Mouse (Mus musculus): ENCODE results near the gene Uncx.
"Not testable (repeated sequence)": the region's sequence is repeated elsewhere in the genome, so short reads cannot be mapped to it uniquely, and the experiment has no call there.

Uncx gene

DNA sequence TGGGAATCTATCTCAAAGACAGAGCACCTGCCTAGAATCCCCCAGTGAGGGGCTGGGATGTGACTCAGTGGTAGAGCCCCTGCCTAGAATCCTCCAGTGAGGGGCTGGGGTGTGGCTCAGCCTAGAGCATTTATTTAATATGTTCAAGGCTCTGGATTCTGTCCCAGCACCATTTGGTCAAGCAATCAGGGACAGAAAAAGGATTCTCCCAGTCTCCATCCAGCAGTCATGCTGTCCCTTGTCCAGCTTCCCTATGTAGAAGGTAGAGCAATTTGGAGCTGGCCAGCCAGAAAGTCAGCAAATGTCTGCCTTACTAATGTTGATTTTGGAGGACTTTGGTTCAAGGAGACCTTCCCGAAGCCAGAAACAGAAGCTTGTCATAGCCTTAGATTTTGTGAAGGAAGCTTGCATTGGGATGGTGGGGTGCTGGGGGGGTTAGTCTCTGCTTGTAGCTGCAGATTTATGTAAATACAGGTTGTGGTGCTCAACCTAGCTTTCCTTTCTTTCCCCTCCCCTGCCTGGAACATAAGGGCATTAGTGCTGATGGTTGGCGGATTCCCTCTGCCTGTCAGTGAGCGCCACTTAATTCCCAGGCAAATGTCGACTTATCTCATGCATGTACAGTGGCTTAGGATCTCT is 18.2 kb downstream of the Uncx start:
- no peak for DNase-seq (ENCODE audit: low spot score)

DNA sequence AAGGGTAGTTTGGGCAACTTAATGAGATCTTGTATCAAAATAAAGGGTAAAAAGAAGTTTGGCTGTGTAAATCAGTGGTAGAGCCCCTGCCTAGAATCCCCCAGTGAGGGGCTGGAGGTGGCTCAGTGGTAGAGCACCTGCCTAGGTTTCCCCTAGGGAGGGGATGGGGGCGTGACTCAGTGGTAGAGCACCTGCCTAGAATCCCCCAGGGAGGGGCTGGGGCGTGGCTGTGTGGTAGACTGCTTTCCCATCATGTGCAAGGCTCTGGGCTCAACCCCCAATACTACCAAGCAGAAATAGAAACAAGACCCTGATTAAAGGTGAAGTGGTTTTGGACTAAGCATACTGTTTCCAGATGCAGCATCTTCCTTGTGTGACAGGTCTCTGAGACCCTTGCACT is 21.4 kb downstream of the Uncx start:
- DNase-seq (ENCODE audit: low spot score) = no peak

DNA sequence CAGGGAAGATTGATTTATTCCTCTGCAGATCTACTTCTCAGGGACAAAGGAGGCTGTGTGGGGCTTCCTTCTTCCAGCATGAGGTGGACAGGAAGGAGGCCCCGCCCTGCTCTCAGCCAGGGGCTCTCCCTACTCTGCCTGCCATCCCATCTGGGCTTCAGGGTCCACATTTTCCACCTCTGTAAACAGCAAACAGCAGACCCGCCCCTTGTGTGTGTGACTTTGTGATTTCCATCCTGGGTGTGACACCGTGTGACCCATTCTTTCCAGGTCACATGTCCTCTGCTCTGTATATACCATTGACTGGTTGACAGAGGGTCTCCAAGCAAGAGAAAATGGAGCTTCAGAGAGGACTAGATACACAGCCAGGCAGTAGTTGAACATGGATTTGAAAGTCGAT is 22.2 kb downstream of the Uncx start:
- DNase-seq (ENCODE audit: low spot score) = no peak

DNA sequence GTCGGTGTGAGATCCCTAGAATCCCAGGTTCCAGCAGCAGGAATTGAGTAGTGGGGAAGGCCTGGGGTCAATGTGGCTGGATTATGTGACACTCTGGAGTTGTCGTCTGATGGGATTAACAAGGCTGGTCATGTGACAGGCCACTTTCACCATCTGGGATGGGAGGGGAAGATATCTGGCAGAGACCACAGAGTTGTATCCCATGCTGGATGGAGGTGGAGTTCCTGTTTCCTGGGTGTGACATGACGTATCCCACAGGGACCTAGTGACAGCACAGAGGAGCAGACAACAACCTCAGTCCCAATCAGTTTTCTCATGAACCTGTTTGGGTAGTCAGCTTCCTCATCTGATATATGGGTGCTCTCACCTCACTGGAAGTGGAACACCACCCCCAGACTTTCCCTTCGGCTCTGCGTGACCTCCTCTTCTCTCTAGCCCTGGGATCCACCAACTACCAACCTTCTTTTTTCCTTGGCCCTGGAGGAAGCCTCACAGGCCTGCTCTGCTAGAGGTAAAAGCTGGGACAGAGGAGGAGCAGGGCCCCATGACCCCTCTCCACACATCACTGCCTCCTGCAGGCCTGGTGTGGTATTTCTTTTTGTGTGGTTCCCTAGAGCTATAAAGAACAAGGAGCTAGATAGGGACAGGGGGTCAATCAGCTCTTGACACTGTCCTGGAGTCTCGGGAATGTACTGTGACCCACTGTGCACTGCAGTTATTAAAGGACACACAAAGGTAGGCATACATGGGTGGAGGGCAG is 23.5 kb downstream of the Uncx start:
- DNase-seq (ENCODE audit: low spot score) = no peak

DNA sequence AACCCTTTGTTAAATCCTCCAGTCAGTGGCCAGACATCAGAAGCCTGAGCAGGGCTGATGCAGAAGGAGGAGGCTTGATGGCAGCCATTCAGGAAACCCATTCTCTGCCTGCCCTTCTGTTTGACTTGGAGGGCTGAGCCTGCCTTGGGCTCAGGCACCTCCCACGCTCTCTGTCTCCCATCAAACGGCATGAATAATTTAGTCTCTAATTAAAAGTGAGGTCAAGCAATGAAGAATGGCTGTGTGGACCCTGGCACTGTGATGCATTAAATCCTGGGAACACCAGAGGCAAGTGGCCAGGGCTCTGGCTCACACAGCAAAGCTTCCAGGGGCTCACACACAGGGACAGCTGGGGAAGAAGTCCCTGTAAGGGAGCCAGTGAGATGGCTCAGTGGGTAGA is 24.8 kb downstream of the Uncx start:
- DNase-seq (ENCODE audit: low spot score) = no peak

DNA sequence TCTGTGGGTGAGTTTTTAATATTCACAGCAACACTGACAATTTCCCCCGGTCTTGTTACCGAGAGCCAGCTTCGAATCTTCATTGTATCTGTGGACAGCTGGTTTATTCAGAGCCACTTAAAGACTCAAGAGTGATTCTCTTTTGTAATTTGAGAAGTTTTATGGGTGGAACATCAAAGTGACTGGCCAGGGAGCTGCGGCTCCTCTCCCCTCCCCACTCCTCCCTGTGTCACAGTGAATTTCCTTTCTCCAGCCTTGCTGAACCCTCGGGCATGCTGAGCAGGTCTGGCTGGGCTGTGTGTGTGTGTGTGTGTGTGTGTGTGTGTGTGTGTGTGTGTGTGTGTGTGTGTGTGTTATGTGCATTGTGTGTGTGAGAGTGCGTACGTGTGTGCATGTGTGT is 29.2 kb downstream of the Uncx start:
- no peak for DNase-seq (ENCODE audit: low spot score)

DNA sequence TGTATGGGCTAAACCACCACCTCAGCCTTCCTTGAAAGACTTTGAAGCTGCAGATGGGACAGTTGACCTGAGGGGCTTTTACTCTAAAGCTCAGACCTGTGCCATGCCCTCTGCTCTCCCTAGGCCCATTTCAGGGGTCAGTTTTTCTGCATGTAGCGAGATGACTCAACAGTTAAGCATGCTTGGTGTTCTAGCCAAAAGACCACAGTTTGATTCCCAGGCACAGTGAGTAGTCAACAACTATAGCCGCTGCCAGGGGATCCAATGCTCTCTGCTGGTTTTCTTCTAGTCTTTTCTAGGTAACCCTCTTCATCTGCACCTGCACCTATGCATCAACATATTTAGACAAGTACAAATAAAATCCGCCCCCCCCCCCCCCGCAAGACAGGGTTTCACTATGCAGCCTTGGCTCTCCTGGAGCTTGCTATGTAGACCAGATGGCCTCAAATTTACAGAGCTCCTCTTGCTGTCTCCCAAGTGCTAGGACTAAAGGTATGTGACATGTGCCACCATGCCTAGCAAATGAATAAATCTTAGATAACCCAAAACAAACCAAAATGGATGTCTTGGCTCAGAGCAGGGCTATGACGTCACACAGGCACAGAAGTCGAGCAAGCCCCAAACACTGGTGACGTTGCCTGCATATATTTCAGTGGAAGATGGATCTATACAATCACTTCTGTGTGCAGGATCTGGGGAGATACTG is 30.5 kb downstream of the Uncx start:
- no peak for DNase-seq (ENCODE audit: low spot score)

DNA sequence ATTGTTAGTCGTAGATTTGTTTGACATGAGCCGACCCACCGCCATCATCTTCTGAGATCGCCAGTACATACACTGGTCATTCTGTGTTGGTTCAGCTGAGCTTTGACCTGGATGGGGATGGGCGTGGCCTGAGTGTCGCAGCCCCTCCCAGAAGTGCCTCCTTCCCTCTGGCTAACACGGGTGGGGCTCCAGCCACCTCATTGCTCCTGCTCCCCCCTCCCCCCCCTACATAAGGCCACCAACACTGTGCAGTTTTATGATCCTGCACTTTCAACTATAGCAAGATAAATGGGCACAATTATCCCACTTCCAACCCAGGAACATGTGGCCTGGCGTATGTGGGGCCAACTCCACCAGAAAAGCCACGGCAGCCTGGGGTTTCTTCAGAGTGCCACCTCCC is 31.8 kb downstream of the Uncx start:
- no peak for DNase-seq (ENCODE audit: low spot score)

DNA sequence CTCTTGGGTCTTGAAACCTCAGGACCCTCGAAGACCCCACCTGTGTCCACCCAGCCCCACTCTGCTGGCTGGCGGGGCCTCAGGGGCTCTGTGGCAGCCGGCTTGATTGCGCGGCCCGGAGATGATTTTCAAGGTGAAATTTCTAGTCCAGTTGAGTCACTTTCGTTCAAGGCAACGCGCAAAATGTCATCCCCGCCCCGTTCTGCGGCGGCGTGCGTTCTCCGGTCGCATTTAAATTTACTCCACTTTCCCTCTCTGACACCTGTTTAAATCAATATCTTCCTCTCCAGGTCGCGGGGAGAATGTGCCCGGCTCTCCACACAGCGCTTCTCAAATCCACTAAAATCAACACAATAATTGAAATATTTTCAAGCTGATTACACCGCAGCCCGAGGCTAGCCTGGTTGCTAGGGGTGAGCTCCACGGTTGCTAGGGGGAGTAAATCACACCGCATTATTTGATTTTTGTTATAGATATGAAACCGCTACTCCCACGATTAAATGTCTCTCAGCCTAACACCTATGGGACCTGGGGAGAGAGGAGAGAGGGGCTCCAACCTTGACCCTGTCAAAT is 37.0 kb downstream of the Uncx start:
- no peak for DNase-seq (ENCODE audit: low spot score)

DNA sequence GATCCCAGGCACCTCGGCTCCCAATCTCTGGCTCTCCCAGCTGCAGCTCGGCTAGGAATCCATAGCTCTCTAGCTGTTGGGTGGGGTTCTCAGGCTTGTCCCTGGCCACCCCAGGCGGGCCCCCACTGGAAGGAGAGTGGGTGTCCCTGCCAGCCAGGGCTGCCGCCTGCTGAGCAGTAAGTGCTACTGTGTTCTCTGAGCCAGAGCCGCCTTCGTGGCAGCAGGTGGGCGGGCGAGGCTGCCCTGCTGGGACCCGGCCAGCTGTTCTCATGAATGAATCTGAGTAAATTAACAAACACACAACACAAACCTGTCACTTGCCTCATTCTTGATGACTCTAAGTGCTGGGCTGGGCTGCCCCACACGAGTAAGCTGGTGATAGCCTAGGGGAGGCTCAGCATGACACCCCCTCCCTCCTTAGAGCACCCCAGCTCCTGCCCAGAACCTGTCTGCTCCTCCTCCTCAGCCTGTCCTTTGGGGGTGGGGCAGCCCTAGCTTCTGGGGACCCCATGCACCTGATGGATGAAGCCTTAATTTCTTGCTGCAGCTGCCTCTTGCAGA is 38.1 kb downstream of the Uncx start:
- no peak for DNase-seq (ENCODE audit: low spot score)

DNA sequence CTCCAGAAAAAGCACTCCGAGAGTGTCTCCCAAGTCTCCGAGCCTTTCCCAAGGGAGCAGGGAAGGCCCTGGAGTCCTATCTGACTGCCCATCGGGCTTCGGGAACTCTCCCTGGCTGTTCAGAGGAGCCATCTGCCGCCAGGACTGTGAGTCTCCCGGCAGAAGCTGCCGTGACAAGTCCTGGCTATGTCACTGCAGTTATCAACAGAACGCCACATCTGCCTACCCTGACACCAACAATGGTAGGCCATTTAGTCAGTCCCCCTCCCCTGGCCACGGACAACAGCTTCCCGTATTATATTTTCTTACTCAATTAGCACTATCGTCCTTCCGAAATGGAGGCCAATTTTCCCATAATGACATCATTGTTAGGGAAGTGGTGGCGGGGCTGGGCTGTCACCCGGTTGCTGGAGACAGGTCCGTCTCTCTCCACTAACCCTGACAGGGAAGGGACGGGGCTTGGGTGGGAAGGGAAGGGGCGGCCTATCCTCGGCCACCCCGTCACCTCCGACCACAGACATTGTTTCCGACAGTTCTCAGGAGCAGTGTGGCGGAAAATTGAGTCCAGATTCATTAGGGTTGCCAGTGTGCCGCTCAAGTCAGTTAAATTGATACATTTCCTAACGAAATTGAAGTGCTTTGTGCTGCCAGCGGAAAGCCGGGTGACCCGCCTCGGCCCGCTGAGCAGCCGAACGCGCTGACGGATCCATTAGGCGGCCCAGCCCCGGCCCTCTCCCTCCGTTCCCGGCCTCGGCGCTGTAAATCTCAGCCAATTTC is 41.9 kb downstream of the Uncx start:
- DNase-seq (ENCODE audit: low spot score) = no peak

DNA sequence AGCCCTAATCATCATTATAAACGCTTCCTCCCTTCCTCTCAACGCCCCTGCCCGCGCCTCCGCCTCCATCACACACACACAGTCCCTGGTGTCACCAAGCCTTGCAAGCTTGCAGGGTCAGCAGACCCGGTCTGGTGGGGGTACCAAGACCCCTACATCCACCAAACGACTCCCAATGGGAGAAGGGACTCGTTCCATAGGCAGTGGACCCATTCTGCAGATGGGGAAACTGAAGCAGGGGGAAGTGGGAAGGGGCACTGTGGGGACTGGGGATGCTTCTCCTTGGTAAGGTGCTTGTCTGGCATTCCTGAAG is 42.4 kb downstream of the Uncx start:
- DNase-seq (ENCODE audit: low spot score) = no peak

DNA sequence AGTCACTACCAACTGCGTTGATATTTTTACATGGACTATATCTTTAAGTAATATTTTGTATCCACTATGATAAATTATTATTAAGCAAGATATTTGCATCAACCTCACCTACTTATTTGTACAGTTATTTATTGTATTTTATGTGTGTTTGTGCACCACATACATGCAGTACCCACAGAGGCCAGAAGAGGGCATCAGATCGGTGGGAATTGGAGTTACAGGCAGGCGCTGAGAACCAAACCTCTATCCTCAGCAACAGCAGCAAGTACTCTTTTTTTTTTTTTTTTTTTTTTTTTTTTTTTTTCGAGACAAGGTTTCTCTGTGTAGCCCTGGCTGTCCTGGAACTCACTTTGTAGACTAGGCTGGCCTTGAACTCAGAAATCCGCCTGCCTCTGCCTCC is 44.2 kb downstream of the Uncx start:
- not testable (repeated sequence) for DNase-seq (ENCODE audit: low spot score)

DNA sequence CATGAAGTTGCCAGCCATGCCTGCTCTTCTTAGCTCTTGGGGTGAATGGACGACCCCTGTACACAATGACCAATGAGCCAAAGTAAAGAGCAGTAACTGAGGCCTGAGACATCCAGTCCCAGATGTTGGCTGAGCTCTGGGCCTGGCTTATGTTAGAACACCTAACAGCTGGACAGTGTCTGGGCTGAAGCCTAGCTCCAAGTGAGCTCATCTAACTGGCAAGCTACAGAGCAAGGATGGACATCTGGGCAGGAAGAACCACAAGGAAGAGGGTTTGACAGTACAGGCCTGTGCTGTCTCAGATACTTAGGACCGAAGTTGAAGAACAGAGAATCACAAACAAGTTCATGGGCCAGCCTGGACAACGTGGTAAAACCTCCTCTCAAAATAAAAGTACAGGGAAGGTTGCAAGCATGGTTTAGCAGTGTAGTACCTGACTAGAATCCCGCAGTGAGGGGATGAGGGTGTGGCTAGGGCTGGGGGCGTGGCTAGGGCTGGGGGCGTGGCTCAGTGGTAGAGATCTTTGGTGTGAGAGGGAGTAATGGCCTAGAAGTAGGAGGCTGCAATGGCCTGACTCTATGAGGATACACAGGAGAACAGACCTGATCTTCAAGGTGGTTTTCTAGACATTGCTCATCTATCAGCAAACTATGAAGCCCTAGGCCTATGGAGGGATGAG is 47.5 kb downstream of the Uncx start:
- DNase-seq (ENCODE audit: low spot score) = not testable (repeated sequence)

DNA sequence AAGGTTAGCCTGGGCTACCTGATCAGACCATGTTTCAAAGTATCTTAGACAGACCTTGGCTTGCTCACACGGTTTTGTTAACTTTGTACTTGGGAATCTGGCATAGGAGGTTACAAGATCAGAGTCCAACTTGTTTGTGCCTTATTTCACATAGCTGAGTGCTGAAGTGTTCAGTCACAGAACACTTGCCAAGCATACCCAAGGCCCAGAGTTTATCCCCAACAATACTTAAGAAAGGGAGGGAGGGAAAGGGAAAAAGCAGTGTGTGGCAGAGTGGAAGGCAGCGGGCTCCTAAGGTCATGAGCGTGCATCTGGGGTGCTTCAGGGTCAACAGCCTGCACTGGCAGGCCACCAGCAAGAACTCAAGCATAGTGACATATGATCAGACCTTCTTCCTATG is 48.7 kb downstream of the Uncx start:
- DNase-seq (ENCODE audit: low spot score) = no peak

DNA sequence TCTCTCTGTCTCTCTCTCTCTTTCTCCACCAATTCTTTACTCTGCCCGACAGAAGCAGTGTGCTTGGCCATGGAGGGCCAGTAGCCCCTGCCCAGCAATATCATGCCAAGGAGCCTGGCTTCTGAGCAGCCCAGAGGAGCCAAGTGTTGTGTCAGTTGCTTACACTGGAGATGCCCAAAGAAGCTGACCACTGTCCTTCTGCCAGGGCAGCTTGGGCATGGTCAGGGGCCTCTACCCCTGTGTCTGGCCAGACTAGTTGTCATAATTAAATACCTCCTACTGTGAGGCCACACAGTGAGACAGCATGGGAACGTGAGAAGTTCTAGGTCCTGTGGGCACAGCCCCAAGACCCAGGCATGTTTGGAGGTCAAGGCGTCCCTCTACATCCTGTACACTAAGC is 49.6 kb downstream of the Uncx start:
- no peak for DNase-seq (ENCODE audit: low spot score)

DNA sequence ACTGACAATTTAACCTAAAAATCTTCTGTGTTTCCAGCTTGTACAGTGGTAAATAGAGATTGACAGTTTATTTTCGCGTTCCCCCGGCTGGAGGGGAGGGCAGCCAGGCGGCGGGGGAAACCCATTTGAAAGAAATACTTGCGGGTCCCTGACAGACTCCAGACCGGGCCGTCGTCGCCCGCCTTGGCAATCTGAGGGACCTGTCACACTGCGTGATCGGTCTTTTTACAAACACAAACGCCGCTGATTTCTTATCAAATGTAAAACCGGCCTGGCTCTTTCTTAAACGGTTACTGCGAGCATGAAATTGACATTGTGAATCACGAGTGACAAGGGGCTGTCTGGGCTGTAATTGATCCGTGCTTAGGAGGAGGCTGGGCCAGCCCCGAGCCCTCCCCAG is 50.5 kb downstream of the Uncx start:
- DNase-seq (ENCODE audit: low spot score) = no peak

DNA sequence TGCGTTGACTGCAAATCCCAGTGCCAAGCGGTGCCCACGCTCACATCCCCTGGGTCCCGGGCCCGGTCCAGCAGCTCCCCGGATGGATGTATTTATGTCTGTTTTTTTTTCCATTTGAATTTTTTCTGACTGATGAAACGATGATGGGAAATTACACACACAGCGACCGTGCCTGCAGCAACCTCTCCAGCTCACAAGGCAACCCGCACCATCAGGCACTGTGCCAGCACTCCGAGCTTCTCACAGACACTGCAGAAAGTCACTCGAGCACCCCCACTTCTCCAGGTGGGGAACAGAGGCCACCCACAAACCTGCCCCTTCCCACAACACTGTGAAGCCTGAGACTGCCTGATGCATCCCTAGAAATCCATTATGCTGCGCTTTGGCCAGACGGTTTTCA is 51.7 kb downstream of the Uncx start:
- no peak for DNase-seq (ENCODE audit: low spot score)
